Mouse (Mus musculus): ENCODE results near the gene Lrrc27.

DNA sequence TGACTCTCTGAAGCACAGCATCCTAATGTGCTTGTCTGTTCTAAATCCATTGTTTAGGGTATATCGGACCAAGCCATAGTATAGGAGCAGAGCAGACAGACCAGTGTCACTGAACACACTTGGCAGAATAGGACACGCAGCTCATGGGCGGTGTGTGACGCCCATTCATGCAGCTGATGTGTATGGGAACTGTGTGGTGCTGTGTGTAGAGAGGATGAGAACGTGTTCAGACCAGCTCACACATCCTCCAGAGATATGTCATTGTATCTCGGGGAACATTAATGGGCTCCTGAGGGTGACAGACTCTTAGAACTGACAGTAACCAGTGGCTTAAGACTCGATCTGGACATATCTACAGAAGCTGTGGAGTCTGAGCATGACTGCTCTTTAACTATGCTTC, 13.6 kb downstream of the Lrrc27 start:
- no peak for TF ChIP-seq CTCF (IDR thresholded peaks at IDR 0.05; ENCODE audit: borderline replicate concordance, extremely low read depth, insufficient read depth, insufficient read length)
- TF ChIP-seq POLR2A (IDR thresholded peaks at IDR 0.05; ENCODE audit: borderline replicate concordance, extremely low read depth, insufficient read depth, insufficient read length, poor library complexity, severe bottlenecking): no peak
